Mouse (Mus musculus): ENCODE results near the gene Slc39a13.

GRCm38 (mm10) chr2:91081775-91082695 is 11.8 kb upstream of the Slc39a13 start, which contains the start of gene Spi1:
- no peak for TF ChIP-seq GATA1 (IDR thresholded peaks at IDR 0.05; ENCODE audit: borderline replicate concordance, low read length)
- TF ChIP-seq FLI1 (IDR thresholded peaks at IDR 0.05; ENCODE audit: low read length), result no peak
